Mouse (Mus musculus) G1E-ER4 (cell line): Measurements from ENCODE around the gene Setmar. TPM values are rescaled to one million over a fixed set of nuclear protein-coding genes. Genes with fewer than 3 reads are reported as not detected.

Experiments used
- GATA1 ChIP-seq: IDR thresholded peaks from one replicate; pipeline ENCODE4 v1.8.0; 2012; ENCODE audit warnings: low read length, inconsistent platforms
- polyA plus RNA-seq: library from polyadenylated mRNA; stranded (reverse); fragments of >175 nt; gene quantifications from 2 replicates; pipeline ENCODE4 v1.2.3, GENCODE M21; 2012

The Setmar gene
- 0.13 and 0.14 TPM in 2 replicates for polyA plus RNA-seq

DNA sequence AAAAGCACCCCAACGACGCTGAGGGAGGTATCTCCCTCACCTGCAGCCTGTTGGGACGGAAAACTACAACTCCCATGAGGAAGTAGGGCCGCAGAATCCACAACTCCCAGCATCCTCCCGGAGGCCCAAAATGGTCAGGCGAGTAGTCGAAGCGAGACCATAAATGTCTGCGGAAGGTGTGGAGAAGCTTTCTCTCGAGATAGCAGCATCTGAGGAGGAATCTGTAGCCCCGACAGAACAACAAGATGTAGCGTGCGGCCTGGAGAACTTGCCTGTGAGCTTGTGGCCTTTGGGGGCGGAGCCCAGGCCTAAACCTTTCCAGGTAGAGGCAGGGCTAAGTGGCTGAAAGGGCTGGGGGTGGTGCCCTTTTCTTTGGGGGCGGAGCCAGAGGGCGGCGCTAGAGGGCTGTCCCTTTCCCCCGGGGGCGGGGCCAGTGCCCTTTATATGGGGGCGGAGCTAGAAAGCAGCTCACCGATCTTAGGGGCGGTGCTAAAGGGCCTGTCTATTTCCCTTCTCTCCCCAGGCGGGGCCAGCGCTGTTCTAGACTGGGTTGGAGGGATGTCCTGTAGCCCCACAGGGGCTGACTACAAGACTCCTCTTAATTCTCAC is at the start of gene Setmar:
Gene Setmar, plus strand, starts transcription at position 128 of the 609 bp plus-strand sequence.
- TF ChIP-seq GATA1, result no peak

DNA sequence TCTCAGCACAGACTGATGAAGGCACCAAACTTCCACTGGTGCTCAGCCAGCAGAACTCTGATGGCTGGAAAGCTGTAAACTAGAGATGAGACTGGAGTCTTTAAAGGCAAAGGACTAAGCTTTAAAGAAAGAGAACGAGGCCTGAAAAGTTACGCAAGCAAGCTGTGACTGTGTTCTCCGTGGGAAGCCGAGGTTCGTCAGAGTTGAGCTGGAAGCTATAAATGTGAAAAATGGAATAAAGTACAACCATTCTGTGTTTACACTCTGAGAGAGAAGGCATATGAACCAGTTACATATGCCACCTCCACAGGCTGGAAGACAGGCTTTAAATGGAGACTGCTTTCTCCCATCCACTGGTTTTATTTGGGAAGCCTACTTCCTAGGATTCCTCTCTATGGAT is 43.2 kb upstream of the Setmar start:
- no peak for TF ChIP-seq GATA1

DNA sequence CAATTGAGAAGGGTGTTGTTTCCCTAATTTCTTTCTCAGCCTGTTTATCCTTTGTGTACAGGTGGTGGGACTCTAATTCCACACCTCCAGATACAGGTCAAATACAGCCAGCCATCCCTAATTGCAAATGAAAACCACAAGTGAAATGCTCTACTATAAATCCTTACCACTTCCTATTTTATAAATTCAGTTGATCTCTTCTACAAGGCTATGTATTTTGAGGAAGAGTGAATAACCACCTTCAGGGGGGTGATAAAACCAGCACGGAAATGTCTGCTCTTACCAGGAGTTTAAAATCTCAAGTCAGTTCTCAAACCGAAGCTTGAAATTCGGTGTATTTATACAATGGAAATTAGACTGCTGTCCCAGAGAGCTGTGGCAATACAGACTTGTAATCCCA is 8.9 kb upstream of the Setmar start:
- TF ChIP-seq GATA1, result no peak

DNA sequence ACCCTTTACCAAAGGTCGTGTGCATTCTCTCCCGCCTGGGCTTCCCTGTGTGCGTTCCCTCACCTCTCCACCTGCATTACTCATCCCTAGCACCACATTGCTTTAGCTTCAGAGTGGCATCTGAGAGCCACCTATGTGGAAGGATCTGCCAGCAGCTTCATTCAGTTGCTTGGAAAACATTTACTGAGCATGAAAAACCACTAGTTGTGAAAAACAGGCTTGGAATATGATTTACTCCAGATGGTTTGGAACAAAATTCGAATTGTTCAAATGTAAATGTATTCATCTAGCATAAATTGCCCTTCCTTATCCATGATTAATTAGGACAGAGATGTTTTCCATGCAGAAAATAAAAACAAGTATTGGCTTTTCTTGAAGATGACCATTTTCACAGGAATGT is 7.5 kb upstream of the Setmar start:
- no peak for TF ChIP-seq GATA1

DNA sequence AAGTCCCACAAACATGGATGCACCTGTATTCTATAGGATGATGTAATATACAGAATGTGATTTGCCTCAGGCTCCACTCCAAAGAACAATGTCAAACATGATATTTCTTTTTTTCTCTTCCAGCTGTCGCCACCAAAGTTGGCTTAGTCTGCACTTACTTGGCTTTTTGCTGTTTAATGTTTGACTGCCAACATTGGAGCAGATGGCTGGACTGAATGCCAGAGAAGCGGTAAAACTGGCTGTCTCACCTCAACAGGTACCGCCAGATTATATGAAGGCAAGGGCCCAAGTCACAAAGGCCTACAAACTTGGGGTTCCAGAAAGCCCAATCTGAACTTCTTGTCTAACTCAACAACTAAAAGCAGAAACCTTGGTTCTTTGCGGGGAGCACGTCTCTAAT is 6.8 kb upstream of the Setmar start:
- TF ChIP-seq GATA1, result no peak

DNA sequence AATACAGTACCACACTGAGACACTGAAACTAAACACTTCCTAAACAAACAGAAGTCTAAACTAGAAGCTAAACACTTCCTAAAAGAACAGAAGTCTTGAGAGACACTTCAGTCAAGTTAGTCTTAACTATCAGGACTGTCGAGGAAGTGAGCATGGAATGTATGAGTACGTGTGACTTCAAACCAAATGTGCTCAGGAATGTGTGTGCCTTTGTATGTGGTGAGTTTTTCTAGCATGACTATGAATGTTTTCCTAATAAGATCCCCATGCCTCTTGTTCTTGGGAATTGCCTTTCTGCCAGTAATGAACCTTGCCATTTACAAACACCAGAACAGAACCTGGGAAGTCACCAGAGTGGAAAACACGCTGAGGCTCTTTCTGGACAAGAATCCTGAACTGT is 3.7 kb upstream of the Setmar start:
- TF ChIP-seq GATA1, result no peak

DNA sequence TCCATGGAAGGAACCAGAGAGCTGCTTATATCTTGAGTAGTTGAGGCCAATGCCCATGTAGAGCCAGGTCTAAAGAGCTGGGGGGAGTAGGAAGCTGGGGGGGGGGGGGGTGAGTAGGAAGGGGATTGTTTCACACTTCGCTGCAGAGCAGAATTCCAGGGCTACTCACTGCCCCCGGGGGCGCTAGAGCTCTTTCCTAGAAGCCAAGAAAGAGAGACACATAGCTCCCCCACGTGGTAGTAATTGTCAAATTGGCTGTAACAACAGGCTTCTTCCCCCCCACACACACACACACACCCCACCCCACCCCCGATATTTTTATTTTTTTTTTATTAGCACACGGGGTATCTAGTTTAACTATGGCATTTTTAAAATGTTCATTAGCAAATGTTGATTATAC is 738 bp downstream of the Setmar start:
- TF ChIP-seq GATA1, result no peak

DNA sequence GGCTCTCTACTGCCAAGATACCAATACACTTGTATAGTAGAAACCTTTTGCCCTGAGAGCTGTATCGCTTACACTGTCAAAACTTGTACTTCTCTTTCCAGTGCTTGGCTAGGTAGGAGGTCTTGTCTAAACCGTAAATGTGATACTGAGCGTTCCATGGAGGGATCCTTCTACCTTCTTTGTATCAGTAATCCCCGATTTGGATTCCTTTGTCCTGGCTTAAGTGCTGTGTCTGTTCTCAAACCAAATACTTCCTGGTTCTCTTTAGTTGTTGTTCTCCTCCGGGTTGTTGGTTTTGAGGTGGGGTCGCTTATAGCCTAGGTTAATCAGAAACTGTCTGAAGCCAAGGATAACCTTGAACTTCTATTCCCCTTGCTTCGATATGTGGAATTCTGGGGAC is 6.1 kb downstream of the Setmar start:
- TF ChIP-seq GATA1, result no peak

DNA sequence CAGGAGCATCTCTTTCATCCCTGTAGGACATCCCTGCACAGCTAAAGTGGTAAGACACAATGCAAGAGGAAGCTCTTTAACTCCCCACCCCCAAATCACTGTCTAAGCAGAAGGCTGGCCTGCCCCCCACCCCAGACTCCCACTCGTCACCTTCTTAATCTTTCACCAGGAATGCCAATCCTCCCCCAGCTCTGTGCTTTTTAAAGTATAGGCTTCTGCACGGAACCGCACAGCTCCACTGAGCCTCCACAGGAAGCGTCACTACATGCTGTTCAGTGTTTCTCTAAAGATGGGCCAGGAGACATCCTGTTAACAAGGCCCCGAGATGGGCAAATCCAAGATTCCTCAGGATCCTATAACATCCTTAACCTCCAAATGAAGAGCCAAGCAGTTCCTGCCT is 8.2 kb downstream of the Setmar start:
- TF ChIP-seq GATA1, result no peak

DNA sequence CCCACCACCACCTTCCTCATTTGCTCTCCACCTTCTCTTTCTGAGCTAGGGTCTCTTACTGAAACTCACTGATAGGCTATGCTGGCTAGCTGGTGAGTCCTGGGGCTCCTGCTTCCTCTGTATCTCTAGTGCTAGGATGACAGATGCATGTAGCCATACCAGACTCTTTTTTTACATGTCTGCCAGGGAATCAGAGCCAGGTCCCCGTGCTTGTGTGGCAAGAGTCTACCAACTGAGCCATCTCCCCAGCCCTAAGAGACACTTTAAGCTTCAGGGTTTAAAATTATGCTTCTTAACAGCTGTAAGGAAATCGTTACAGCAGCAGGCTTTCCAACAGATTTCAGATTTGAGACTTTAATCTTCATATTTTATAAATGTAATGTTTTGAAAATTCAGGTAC is 9.1 kb downstream of the Setmar start:
- no peak for TF ChIP-seq GATA1

DNA sequence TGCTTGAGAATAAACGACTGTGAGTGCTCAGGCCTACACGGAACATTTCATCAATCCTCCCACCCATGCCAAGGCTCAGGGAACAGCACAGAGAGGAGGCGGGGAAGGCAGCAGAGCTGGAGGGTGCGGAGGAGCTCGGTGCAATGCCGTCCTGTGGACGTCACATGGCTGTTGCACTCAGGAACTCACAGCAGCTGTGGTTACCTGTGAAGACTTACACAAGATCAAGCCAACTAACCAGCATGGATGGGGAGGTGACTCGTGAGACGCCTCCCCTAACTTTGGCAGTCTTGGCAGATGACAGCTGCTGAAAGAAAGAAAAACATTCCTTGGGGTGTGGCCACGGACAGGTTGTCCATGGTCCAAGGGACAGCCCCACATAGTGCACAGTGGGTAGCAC is 9.8 kb downstream of the Setmar start:
- TF ChIP-seq GATA1, result no peak

DNA sequence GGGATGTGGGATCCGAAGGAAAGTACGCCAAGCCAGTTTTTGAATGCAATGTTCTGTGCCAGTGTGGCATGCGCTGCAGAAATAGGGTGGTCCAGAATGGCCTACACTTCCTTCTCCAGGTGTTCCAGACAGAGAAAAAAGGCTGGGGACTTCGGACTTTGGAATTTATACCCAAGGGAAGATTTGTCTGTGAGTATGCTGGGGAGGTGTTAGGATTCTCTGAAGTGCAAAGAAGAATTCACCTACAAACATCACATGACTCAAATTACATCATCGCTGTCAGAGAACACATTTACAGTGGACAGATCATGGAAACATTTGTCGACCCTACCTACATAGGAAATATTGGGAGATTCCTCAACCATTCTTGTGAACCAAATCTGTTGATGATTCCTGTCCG is 11.0 kb downstream of the Setmar start:
- TF ChIP-seq GATA1, result no peak

DNA sequence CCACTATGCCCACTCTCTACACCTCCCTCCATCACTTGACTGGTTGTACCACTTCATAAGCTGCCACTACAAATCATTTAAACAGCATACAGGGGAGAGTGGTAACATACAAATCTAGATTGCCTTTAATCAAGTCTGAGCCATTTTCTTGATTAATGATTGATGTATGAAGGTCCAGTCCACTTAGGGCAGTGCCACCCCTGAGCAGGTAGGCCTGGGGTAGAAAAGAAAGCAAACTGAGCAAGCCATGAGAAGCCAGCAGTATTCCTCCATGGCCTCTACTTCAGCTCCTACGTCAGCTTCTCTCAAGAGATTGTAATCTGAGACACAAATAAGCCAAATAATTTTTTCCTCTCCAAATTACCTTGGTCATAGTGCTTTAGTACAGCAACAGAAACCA is 26.5 kb downstream of the Setmar start:
- TF ChIP-seq GATA1, result no peak

DNA sequence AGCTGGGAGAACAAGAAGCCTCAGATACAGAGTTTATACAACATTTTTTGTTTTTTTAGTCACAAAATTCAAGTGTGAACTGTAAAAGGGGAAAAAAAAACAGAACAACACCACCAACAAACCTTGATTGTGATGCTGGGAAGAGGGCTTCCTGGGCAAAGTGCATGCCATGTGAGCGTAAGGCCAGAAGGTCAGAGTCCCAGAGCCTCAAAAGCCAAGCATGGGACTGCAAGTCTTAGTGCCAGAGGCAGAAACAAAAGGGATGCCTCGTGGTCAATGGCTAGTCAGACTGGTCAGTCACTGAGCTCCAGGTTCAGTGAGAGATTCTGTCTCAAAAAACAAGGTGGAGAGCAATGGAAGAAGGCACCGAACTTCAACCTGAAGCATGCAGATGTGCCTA is 27.8 kb downstream of the Setmar start:
- TF ChIP-seq GATA1, result no peak

DNA sequence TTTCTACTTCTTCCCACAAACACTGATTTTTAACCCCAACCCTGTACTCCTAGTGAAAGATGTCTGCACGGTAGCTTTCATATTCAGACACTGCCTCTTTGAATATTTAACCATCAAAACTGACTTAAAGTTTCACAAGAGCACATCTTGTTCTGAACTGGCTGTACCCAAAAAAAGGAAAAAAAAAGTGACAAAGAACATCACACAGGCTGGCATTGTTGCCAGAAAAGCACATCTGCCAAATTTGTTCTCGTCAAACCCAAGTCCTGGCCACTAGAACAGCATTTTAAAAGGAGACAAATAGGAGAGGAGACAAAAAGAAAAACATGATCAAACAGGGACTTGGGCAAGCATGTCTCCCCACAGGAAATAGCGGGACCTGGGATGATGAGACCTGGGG is 28.6 kb downstream of the Setmar start:
- TF ChIP-seq GATA1, result no peak

DNA sequence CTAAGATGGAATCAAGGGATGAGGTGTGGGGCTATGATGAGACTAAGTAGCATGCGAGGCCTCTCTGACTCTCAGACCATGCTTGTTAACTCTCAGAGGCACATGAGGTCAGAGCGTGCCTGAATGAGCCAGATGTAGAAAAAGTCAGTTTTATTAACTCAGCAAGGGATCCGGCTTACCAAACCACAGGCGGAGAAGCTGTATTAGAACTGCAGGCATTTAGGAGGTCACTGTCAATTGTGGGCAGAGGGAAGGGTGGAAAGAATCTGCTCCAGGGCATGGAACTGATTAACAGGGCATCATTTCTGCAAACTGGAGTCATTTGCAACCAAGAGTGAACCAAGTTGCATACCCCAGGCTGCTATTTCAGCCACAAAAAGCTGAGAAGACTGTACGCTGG is 30.6 kb downstream of the Setmar start:
- TF ChIP-seq GATA1, result no peak

DNA sequence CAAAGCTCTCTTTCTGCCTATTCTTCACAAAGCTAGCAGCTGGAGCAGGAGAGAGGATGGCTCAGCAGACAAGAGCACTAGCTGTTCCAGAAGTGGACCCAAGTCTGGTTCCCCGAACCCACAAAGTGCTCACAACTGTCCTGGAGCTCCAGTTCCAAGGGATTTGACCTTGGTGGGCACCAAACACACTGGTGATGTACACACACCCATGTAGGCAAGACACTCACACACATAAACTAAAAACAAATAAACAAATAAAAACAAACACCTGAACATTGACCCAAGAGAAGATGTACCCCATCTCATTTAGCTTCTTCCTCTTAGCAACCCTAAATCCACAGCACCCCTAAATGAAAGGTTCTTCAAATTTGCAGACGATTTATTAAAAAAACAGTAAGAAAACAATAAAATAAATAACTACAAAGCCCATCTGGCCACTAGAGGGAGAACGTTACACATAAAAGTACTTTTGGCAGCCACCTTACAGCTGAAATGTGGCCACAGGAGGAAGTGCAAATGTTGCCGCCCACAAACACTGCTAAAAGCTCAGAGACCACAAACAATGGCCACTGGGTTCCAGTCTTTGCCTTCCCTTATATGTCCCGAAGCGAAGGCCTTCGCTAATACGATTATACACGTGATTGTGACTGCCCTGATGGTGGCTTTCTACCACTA is 33.5 kb downstream of the Setmar start:
- no peak for TF ChIP-seq GATA1

DNA sequence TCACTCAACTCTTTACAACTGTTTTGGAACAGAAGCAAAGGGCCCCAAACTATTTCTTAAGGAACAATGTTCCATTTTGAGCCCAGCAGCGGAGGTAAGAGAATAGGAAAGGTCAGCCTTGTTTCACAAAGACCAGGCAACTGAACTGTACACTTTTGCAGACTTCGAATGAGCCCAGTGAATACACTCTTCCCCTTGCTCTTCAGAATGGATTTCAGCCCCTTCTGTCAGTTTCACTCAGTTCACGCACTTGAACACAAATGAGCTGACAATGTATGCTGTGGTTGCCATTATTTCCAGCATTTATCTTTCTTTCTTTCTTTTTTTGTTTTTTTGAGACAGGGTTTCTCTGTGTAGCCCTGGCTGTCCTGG is 34.0 kb downstream of the Setmar start:
- TF ChIP-seq GATA1, result no peak
